Mouse (Mus musculus) small intestine, adult 2 months (tissue): ENCODE data around the gene Dtymk.

ENCODE experiments used
- CTCF ChIP-seq: fragments of 200-500 bp; IDR thresholded peaks from 2 replicates; pipeline ENCODE4 v1.5.1; 2012; ENCODE audit warnings: low read depth, mild to moderate bottlenecking, control low read depth, inconsistent platforms, low read length, moderate library complexity, mixed read lengths; ENCODE audit not compliant: insufficient replicate concordance, insufficient read length; ENCODE audit errors: extremely low read depth
- POLR2A ChIP-seq: fragments of 200-500 bp; IDR thresholded peaks from 2 replicates; pipeline ENCODE4 v1.6.1; 2012; ENCODE audit warnings: low read depth, mild to moderate bottlenecking, control low read depth, inconsistent platforms, low read length, moderate library complexity

- TF ChIP-seq CTCF (no peak), POLR2A (no peak)
Measured at GRCm38 (mm10) chr1:93755291-93755610, 46.5 kb downstream of the Dtymk start.
